Mouse (Mus musculus) stomach, embryonic 16.5 days (tissue): Measurements from ENCODE around the gene Ankmy1. TPM values are rescaled to one million over a fixed set of nuclear protein-coding genes. Genes with fewer than 3 reads are reported as not detected.

ENCODE experiments used
- ATAC-seq: fragments of 200-750 bp; cut with Nextera tagmentation; 2 replicates; pipeline ENCODE4 v1.8.0; 2017; ENCODE audit warnings: moderate number of reproducible peaks, moderate TSS enrichment; ENCODE audit not compliant: insufficient read depth, low FRiP score
- H3K27ac ChIP-seq: fragments of 300-500 bp; sonication (generic); 2 replicates; pipeline ENCODE4 v1.5.1; 2014; ENCODE audit warnings: low read length
- H3K27me3 ChIP-seq: fragments of 300-500 bp; sonication (generic); 2 replicates; pipeline ENCODE4 v1.6.1; 2014; ENCODE audit warnings: low read length, control low read depth, mixed read lengths; ENCODE audit not compliant: control insufficient read depth, insufficient read depth
- H3K36me3 ChIP-seq: fragments of 300-500 bp; sonication (generic); 2 replicates; pipeline ENCODE4 v1.6.1; 2014; ENCODE audit warnings: low read length; ENCODE audit not compliant: control insufficient read depth, insufficient read depth
- H3K4me1 ChIP-seq: fragments of 300-500 bp; sonication (generic); 2 replicates; pipeline ENCODE4 v1.6.1; 2014; ENCODE audit warnings: low read length, control low read depth, mixed read lengths; ENCODE audit not compliant: control insufficient read depth, insufficient read depth
- H3K4me2 ChIP-seq: fragments of 300-500 bp; sonication (generic); 2 replicates; pipeline ENCODE4 v1.6.1; 2014; ENCODE audit warnings: low read depth, low read length, mixed read lengths
- H3K4me3 ChIP-seq: fragments of 300-500 bp; sonication (generic); replicated peaks from 2 replicates; pipeline ENCODE4 v1.5.1; 2014; ENCODE audit warnings: mild to moderate bottlenecking, low read length
- H3K9ac ChIP-seq: fragments of 300-500 bp; sonication (generic); 2 replicates; pipeline ENCODE4 v1.6.1; 2014; ENCODE audit warnings: low read length
- H3K9me3 ChIP-seq: fragments of 300-500 bp; sonication (generic); replicated peaks from 2 replicates; pipeline ENCODE4 v1.6.1; 2016; ENCODE audit warnings: low read length, control low read depth; ENCODE audit not compliant: control insufficient read depth
- WGBS: fragments of 180-500 bp; shearing (Covaris S2); extraction: QIAGEN DNeasy Blood & Tissue Kit; methylation state at CpG from one replicate; pipeline ENCODE4 v1.1.7; 2014; 5-methylcytosine and 5-hydroxymethylcytosine counted together
- polyA plus RNA-seq: library from polyadenylated mRNA; unstranded; fragments of >200 nt; fragmentation: Nextera tagmentation; extraction: Ambion mirVana; gene quantifications from 2 replicates; pipeline ENCODE4 v1.2.1, GENCODE M21; 2015

Ankmy1 gene
- polyA plus RNA-seq, 1 experiment from 2014 or later, result 0.23 TPM

GRCm38 (mm10) chr1:92935054-92935962 is 32.6 kb upstream of the Ankmy1 start:
- Histone ChIP-seq H3K27ac (peak overlapping the region; percentile 99), H3K4me3 (peak overlapping the region; percentile 85), H3K9me3 (no peaks in the 10 kb centered on the region), H3K4me2 (peak overlapping the region; percentile 95), H3K9ac (peak overlapping the region; percentile 87), H3K36me3 (peaks cover 7% of the 10 kb centered on the region; the same call in 1 of the 2 replicates), H3K27me3 (no peaks in the 10 kb centered on the region), H3K4me1 (peaks cover 13% of the 10 kb centered on the region)
- no peak for ATAC-seq
- 13% methylated on average over 10 of the region's 10 CpGs for WGBS

- no peaks in the 10 kb centered on the region for H3K9me3 ChIP-seq
- peaks cover 13% of the 10 kb centered on the region for H3K4me1 ChIP-seq
- peak within 1 kb of the TSS; percentile 99 for H3K27ac ChIP-seq
- no peaks in the 10 kb centered on the region for H3K27me3 ChIP-seq
- H3K36me3 ChIP-seq, result no peaks in the 10 kb centered on the region
- peak within 1 kb of the TSS; percentile 87 for H3K9ac ChIP-seq
- H3K4me3 ChIP-seq, result peak within 1 kb of the TSS; percentile 85
- ATAC-seq, result peak; percentile 99
- WGBS, result under 1% methylated on average over 45 of the region's 45 CpGs
- peak within 1 kb of the TSS; percentile 95 for H3K4me2 ChIP-seq
Measured at GRCm38 (mm10) chr1:92934182-92934827, 31.6 kb upstream of the Ankmy1 start, which contains the start of gene Capn10. TSS of gene Capn10 (plus strand) at chr1:92934376.

GRCm38 (mm10) chr1:92933611-92934010 is 30.9 kb upstream of the Ankmy1 start:
- H3K9me3 ChIP-seq, result no peaks in the 10 kb centered on the region
- H3K4me3 ChIP-seq, result peak overlapping the region; percentile 85
- peaks cover 13% of the 10 kb centered on the region for H3K4me1 ChIP-seq
- ATAC-seq, result no peak
- peak overlapping the region; percentile 99 for H3K27ac ChIP-seq
- 71% methylated on average over 4 of the region's 4 CpGs for WGBS
- H3K9ac ChIP-seq, result peak overlapping the region; percentile 87
- no peaks in the 10 kb centered on the region for H3K36me3 ChIP-seq
- no peaks in the 10 kb centered on the region for H3K27me3 ChIP-seq
- H3K4me2 ChIP-seq, result peak overlapping the region; percentile 95

GRCm38 (mm10) chr1:92930171-92930706 is 27.5 kb upstream of the Ankmy1 start:
- ATAC-seq, result no peak
- Histone ChIP-seq H3K36me3 (no peaks in the 10 kb centered on the region), H3K4me2 (no peak overlapping the region), H3K4me1 (peaks cover 2% of the 10 kb centered on the region), H3K9ac (no peak overlapping the region), H3K4me3 (no peak overlapping the region), H3K27me3 (no peaks in the 10 kb centered on the region), H3K27ac (no peak overlapping the region), H3K9me3 (no peaks in the 10 kb centered on the region)
- 28% methylated on average over 1 of the region's 1 CpGs for WGBS

GRCm38 (mm10) chr1:92921496-92921895 is 18.8 kb upstream of the Ankmy1 start:
- H3K9ac ChIP-seq, result no peak overlapping the region
- H3K4me3 ChIP-seq, result no peak overlapping the region
- ATAC-seq, result no peak
- WGBS, result 93% methylated on average over 4 of the region's 4 CpGs
- H3K36me3 ChIP-seq, result peaks cover 29% of the 10 kb centered on the region
- H3K4me2 ChIP-seq, result no peak overlapping the region
- no peaks in the 10 kb centered on the region for H3K27me3 ChIP-seq
- no peaks in the 10 kb centered on the region for H3K9me3 ChIP-seq
- no peak overlapping the region for H3K27ac ChIP-seq
- H3K4me1 ChIP-seq, result no peaks in the 10 kb centered on the region

GRCm38 (mm10) chr1:92920474-92921200 is 17.9 kb upstream of the Ankmy1 start:
- H3K9me3 ChIP-seq, result no peaks in the 10 kb centered on the region
- 75% methylated on average over 7 of the region's 7 CpGs for WGBS
- no peak overlapping the region for H3K4me2 ChIP-seq
- no peak overlapping the region for H3K9ac ChIP-seq
- H3K4me3 ChIP-seq, result no peak overlapping the region
- H3K36me3 ChIP-seq, result peaks cover 38% of the 10 kb centered on the region
- no peaks in the 10 kb centered on the region for H3K4me1 ChIP-seq
- no peak overlapping the region for H3K27ac ChIP-seq
- H3K27me3 ChIP-seq, result no peaks in the 10 kb centered on the region
- no peak; the same call in 1 of the 2 replicates for ATAC-seq

GRCm38 (mm10) chr1:92919775-92920174 is 17.1 kb upstream of the Ankmy1 start:
- Histone ChIP-seq H3K4me1 (no peaks in the 10 kb centered on the region), H3K9me3 (no peaks in the 10 kb centered on the region), H3K27ac (no peak overlapping the region)

GRCm38 (mm10) chr1:92919151-92919550 is 16.4 kb upstream of the Ankmy1 start:
- H3K9ac ChIP-seq, result no peak overlapping the region
- no peak overlapping the region for H3K4me3 ChIP-seq
- H3K4me2 ChIP-seq, result no peak overlapping the region
- peaks cover 39% of the 10 kb centered on the region for H3K36me3 ChIP-seq
- no peaks in the 10 kb centered on the region for H3K4me1 ChIP-seq
- no peak for ATAC-seq
- H3K27ac ChIP-seq, result no peak overlapping the region
- H3K9me3 ChIP-seq, result no peaks in the 10 kb centered on the region
- 93% methylated on average over 11 of the region's 11 CpGs for WGBS
- no peaks in the 10 kb centered on the region for H3K27me3 ChIP-seq

More at GRCm38 (mm10) chr1:92919775-92920174, 17.1 kb upstream of the Ankmy1 start:
- 81% methylated on average over 12 of the region's 12 CpGs for WGBS
- 0 out of 2 replicates have a peak, but pooled peaks have one; percentile 25 for ATAC-seq
- H3K4me2 ChIP-seq, result no peak overlapping the region
- H3K4me3 ChIP-seq, result no peak overlapping the region
- H3K9ac ChIP-seq, result no peak overlapping the region
- peaks cover 39% of the 10 kb centered on the region for H3K36me3 ChIP-seq
- H3K27me3 ChIP-seq, result no peaks in the 10 kb centered on the region
